In the genomic region with DNA sequence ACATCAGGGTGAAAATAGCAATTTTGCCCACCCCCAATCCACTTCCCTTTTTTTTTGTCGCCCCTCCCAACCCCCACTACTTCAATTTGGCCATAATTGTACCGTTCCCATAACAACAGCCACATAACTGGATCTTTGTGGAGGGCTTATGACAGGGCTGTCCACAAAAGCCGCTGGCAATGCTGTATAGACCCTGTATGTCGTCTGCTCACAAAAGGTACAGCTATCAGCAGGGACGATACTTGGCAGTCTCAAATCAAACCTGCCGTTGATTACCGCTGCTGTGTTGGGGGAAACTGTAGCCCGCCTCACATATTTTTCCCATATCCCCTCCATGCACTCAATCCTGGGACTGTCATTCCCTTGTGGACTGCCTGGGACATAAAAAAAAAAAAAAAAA, we compare ENCODE assay signal across 26 mouse cellular contexts.
DNase-seq lines count a peak whose midpoint lies in the region; ATAC-seq and TF ChIP-seq lines count a peak whose summit lies in the region.
"Had no signal": no experiment of that assay in that cellular context is flagged by ENCODE, and none has a peak within 500 bp of the region (broad histone marks: within the 10 kb centered on the region; RNA-seq: fewer than 3 reads in every experiment).

No protein-coding gene starts in this region.

- H3K4me2 ChIP-seq in forebrain, embryonic 14.5 days (ENCODE audit: low read length) = no peak overlapping the region
- H3K4me2 ChIP-seq in forebrain, embryonic 12.5 days = no peak overlapping the region
- H3K4me2 ChIP-seq in forebrain, postnatal 0 days (ENCODE audit: low read depth) = no peak overlapping the region
- H3K4me2 ChIP-seq in midbrain, postnatal 0 days (ENCODE audit: low read depth, low read length, poor library complexity, severe bottlenecking) = no peak overlapping the region
- H3K4me2 ChIP-seq: heart, embryonic 12.5 days; heart, embryonic 15.5 days; hindbrain, embryonic 14.5 days had no signal

- ATAC-seq in forebrain, embryonic 14.5 days = 0 out of 2 replicates have a peak, but pooled peaks have one; percentile 23
- no peak for ATAC-seq in forebrain, embryonic 12.5 days (ENCODE audit: low FRiP score)
- ATAC-seq in forebrain, postnatal 0 days = peak; percentile 45; the same call in 1 of the 2 replicates
- 0 out of 2 replicates have a peak, but pooled peaks have one; percentile 29 for ATAC-seq in common myeloid progenitor, adult 5-6 weeks (replicated peaks; ENCODE audit: low read depth, poor library complexity, severe bottlenecking)
- ATAC-seq in midbrain, postnatal 0 days (ENCODE audit: low FRiP score) = no peak
- ATAC-seq: activated CD4-positive, CD25-positive, alpha-beta regulatory T cell, adult 4 months; hindbrain, postnatal 0 days; inflammation-experienced regulatory T-cells, adult 6 months; intestine, embryonic 16.5 days had no signal

- 37% methylated on average over 8 of the region's 8 CpGs for WGBS in forebrain, embryonic 14.5 days
- 57% methylated on average over 8 of the region's 8 CpGs for WGBS in forebrain, embryonic 12.5 days
- WGBS in forebrain, postnatal 0 days = 36% methylated on average over 8 of the region's 8 CpGs
- WGBS in forebrain, embryonic 10.5 days = 88% methylated on average over 8 of the region's 8 CpGs
- WGBS in midbrain, postnatal 0 days = 53% methylated on average over 8 of the region's 8 CpGs

- no peaks in the 10 kb centered on the region for H3K9me3 ChIP-seq in forebrain, embryonic 14.5 days (replicated peaks; ENCODE audit: control insufficient read depth, low read length)
- H3K9me3 ChIP-seq in forebrain, embryonic 12.5 days = no peaks in the 10 kb centered on the region
- H3K9me3 ChIP-seq in forebrain, postnatal 0 days (ENCODE audit: low read length) = no peaks in the 10 kb centered on the region
- no peaks in the 10 kb centered on the region for H3K9me3 ChIP-seq in forebrain, embryonic 10.5 days
- H3K9me3 ChIP-seq in midbrain, postnatal 0 days (ENCODE audit: low read length) = no peaks in the 10 kb centered on the region
- H3K9me3 ChIP-seq: heart, embryonic 12.5 days; heart, embryonic 15.5 days had no signal

- TF ChIP-seq CTCF in forebrain, postnatal 0 days (IDR thresholded peaks at IDR 0.05; ENCODE audit: low read depth) = no peak
- no peak for TF ChIP-seq CTCF in midbrain, postnatal 0 days (IDR thresholded peaks at IDR 0.05)

- H3K4me1 ChIP-seq in forebrain, embryonic 14.5 days (ENCODE audit: control insufficient read depth, insufficient read depth, low read length) = peaks cover 9% of the 10 kb centered on the region; the same call in 1 of the 2 replicates
- H3K4me1 ChIP-seq in forebrain, embryonic 12.5 days = no peaks in the 10 kb centered on the region
- no peaks in the 10 kb centered on the region for H3K4me1 ChIP-seq in forebrain, postnatal 0 days (ENCODE audit: insufficient read depth)
- 0 out of 2 replicates have a peak, but pooled peaks cover 4% of the 10 kb centered on the region for H3K4me1 ChIP-seq in forebrain, embryonic 10.5 days
- H3K4me1 ChIP-seq in midbrain, postnatal 0 days (ENCODE audit: insufficient read depth, low read length) = no peaks in the 10 kb centered on the region
- H3K4me1 ChIP-seq: heart, embryonic 15.5 days had no signal

- DNase-seq in forebrain, embryonic 14.5 days (ENCODE audit: low spot score) = peak; percentile 34
- peak; percentile 37 for DNase-seq in forebrain, postnatal 0 days
- no peak for DNase-seq in forebrain, embryonic 10.5 days (ENCODE audit: extremely low spot score, low spot score)
- no peak for DNase-seq in midbrain, postnatal 0 days (ENCODE audit: low spot score)
- DNase-seq: adrenal gland, adult 8-10 months; adrenal gland, postnatal 25 days; cerebellum, adult 11 months; cerebellum, adult 2 months; cerebellum, adult 9-11 months; cerebellum, postnatal 25 days; gastrocnemius, postnatal 10 days; gastrocnemius, postnatal 36 days; heart, adult 2 months; heart, postnatal 10 days; heart, postnatal 36 days; kidney, adult 18-20 months; kidney, adult 9 months had no signal

- no peaks in the 10 kb centered on the region for H3K27me3 ChIP-seq in forebrain, embryonic 14.5 days (replicated peaks; ENCODE audit: control insufficient read depth, insufficient read depth, low read length)
- no peaks in the 10 kb centered on the region for H3K27me3 ChIP-seq in forebrain, embryonic 12.5 days
- no peaks in the 10 kb centered on the region for H3K27me3 ChIP-seq in forebrain, postnatal 0 days (ENCODE audit: insufficient read depth, low read length)
- no peaks in the 10 kb centered on the region for H3K27me3 ChIP-seq in forebrain, embryonic 10.5 days (ENCODE audit: poor library complexity, severe bottlenecking)
- H3K27me3 ChIP-seq in midbrain, postnatal 0 days (ENCODE audit: insufficient read depth, low read length) = no peaks in the 10 kb centered on the region
- H3K27me3 ChIP-seq: heart, embryonic 12.5 days; heart, embryonic 15.5 days had no signal

- H3K9ac ChIP-seq in forebrain, embryonic 14.5 days (ENCODE audit: low read length) = no peak overlapping the region
- H3K9ac ChIP-seq in forebrain, embryonic 12.5 days = no peak overlapping the region
- no peak overlapping the region for H3K9ac ChIP-seq in forebrain, postnatal 0 days
- no peak overlapping the region for H3K9ac ChIP-seq in midbrain, postnatal 0 days (replicated peaks; ENCODE audit: low read length, poor library complexity, severe bottlenecking)
- H3K9ac ChIP-seq: heart, embryonic 12.5 days; heart, embryonic 15.5 days; hindbrain, embryonic 14.5 days had no signal

- H3K36me3 ChIP-seq in forebrain, embryonic 14.5 days (ENCODE audit: control insufficient read depth, insufficient read depth, low read length) = no peaks in the 10 kb centered on the region
- no peaks in the 10 kb centered on the region for H3K36me3 ChIP-seq in forebrain, embryonic 12.5 days (replicated peaks)
- no peaks in the 10 kb centered on the region for H3K36me3 ChIP-seq in forebrain, postnatal 0 days (ENCODE audit: insufficient read depth)
- no peaks in the 10 kb centered on the region for H3K36me3 ChIP-seq in forebrain, embryonic 10.5 days (replicated peaks)
- no peaks in the 10 kb centered on the region for H3K36me3 ChIP-seq in midbrain, postnatal 0 days (ENCODE audit: insufficient read depth, low read length)
- H3K36me3 ChIP-seq: heart, embryonic 12.5 days; heart, embryonic 15.5 days had no signal

- no peak overlapping the region for H3K4me3 ChIP-seq in forebrain, embryonic 14.5 days (ENCODE audit: low read depth, low read length)
- H3K4me3 ChIP-seq in forebrain, embryonic 12.5 days (replicated peaks) = no peak overlapping the region
- H3K4me3 ChIP-seq in forebrain, postnatal 0 days (ENCODE audit: low read depth, low read length) = no peak overlapping the region
- H3K4me3 ChIP-seq in forebrain, embryonic 10.5 days = no peak overlapping the region
- H3K4me3 ChIP-seq in midbrain, postnatal 0 days (ENCODE audit: low read depth, low read length) = no peak overlapping the region
- H3K4me3 ChIP-seq: heart, adult 2 months; heart, embryonic 12.5 days; heart, embryonic 15.5 days had no signal

- H3K27ac ChIP-seq in forebrain, embryonic 14.5 days (ENCODE audit: low read depth, low read length) = no peak overlapping the region
- no peak overlapping the region for H3K27ac ChIP-seq in forebrain, embryonic 12.5 days
- no peak overlapping the region for H3K27ac ChIP-seq in forebrain, postnatal 0 days (ENCODE audit: low read depth, low read length)
- no peak overlapping the region for H3K27ac ChIP-seq in forebrain, embryonic 10.5 days
- H3K27ac ChIP-seq in midbrain, postnatal 0 days (ENCODE audit: low read depth, low read length) = no peak overlapping the region
- H3K27ac ChIP-seq: heart, adult 2 months; heart, embryonic 15.5 days; hindbrain, embryonic 14.5 days; hindbrain, postnatal 0 days had no signal

Comparison
In these comparisons a context has a peak if more than half of its experiments do, and no peak if none do; other contexts are left out.
1. ATAC-seq: peak in forebrain, embryonic 14.5 days (single experiment), forebrain, postnatal 0 days (single experiment) and common myeloid progenitor, adult 5-6 weeks (single experiment); none in forebrain, embryonic 12.5 days (single experiment) and midbrain, postnatal 0 days (single experiment).
2. DNase-seq: peak in forebrain, embryonic 14.5 days (single experiment) and forebrain, postnatal 0 days (single experiment); none in forebrain, embryonic 10.5 days (single experiment) and midbrain, postnatal 0 days (single experiment).